Mouse (Mus musculus) frontal cortex, postnatal 10 days (tissue): Measurements from ENCODE around the gene Slc26a5.

Experiments
- DNase-seq, 2 experiments: peaks; one replicate each; pipeline ENCODE4 v3.0.0; 2022; ENCODE audit warnings: low spot score in 2 of 2, mixed read lengths in 1 of 2

Slc26a5 gene

DNA sequence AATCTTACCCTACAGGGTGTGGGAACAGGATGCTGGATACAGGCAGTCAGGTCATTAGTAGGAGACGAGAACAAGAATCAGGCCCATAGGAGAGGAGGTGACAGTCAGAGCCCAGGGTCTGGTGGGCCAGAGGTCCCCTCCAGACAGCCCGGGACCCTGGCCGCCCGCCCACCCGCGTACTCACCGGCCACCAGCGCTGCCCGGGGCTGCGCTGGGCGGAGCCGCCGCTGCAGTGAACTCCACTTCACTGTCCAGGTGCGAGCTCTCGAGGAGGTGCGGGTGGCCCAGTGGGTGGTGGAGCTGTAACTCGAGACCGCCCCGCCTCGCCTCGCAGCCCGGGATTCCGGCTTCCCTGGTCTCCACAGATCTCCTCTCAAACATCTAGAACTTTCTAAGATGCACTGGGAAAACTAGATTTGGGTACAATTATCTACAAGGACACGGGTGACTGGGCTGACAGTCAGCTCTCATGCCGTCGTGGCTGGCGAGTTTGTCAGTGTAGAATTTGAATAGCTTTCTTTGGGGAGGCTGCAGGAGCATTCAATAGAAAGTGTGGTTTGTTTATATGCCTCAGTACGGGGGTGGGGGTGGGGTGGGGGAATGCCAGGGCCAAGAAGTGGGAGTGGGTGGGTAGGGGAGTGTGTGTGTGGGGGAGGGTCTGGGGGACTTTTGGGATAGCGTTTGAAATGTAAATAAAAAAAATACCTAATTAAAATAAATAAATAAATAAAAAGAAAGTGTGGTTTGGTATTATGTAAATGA is at the start of gene Slc26a5:
TSS of gene Slc26a5 (minus strand) at position 259 of the 762 bp plus-strand sequence.
- DNase-seq: no peak

DNA sequence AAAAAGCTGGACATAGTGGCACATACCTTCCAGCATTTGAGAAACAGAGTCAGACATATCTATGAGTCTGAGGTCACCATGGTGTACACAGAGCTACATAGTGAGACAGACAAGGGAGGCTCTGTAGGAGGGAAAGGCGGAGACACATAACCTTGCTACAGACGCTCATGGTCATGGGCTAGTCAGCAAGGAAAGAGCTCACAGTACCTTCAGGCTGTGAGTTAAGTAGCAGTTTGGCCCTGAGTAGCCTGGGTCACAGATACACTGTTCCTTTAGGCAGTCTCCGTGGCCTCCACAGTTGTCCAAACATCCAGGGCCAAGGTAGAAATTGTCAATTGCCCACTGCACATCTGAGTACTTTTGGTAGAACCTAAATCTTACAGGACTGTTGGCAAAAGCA is 49.4 kb upstream of the Slc26a5 start:
- no peak for DNase-seq

DNA sequence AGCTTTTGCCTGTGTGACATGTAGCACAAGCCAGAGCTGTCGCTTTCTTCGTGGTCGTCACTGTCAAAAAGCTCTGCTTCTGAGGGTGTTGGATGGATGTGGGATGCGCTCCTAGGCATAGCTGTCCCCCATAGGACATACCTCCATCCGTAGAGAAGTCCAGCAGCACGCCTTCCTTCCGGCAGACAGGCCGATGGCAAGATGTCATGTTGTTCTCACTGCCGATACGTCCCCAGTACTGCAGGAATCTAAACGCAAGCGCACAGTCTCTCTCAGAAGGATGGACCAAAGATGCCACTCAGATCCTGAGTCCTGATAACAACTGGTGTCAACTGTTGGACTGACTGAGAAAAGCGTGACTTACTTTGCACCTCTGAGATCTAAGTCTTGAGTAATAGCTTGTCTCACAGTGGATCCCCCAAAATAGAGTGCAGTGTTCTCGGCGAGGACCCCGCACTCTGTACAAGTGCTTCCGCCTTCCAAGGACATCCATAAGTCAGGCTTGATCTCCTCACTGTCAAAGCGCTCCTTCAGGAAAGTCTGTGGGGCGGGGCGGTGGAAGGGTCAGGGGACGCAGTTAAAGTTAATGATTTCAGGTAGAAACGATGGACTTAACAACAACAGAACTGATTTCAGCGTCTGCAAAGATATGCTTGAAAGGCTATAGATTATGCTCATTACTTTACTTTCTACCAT is 47.6 kb upstream of the Slc26a5 start:
- DNase-seq: no peak

DNA sequence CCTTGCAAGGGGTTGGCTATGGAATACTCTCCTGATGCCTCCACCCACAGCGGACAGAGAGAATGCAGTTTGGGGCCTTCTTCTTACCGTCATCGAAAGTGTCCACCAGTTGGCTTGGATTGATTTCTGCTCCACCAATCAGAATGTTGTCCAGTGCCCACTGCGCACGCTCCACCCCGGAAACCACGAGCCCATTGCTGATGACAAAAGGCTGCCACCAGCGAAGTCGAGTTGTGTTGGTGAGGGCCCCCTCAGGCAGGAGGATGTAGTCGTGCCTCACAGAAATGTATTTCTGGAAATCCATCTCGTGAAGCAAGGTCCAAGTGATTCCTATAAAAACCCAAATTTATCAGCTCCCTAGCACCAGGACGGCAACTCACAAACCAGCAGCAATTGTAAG is 45.3 kb upstream of the Slc26a5 start:
- DNase-seq: no peak

DNA sequence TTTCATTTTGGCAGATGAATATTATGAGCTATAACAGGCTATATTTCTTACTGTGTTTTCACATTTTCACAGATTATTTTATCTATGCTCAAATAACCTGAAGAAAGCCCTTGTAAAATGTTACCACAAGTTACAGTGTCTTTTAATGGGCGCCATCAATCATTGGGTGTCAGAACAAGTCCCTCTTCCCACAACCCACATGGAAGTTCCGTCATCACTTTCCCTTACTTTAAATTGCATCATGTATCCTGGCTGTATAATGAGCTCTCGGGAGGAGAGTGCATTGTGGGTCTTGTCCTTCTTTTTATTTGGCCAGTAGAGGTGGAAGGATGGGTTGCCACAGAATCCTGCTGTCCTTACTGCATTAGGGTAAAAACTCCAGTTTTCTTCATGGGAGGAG is 44.3 kb upstream of the Slc26a5 start:
- no peak for DNase-seq

DNA sequence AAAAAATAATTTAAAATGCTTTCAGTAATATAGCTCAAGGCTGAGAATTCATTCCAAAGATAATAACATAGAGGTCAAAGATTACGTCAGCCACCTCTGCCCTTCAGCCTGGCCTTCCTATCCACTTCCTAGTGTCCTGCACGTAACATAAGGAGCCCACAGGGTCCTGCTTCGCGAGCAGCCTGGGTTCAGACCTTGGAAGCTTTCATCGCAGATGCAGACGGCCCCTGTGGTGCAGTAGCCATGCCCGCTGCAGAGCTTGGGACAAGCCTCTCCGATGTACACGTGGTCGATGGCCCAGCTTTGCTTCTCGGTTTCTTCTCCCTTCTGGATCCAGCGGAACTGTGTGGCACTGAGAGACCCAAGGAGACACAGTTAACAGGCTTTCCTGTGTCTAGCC is 36.0 kb upstream of the Slc26a5 start:
- DNase-seq: no peak

DNA sequence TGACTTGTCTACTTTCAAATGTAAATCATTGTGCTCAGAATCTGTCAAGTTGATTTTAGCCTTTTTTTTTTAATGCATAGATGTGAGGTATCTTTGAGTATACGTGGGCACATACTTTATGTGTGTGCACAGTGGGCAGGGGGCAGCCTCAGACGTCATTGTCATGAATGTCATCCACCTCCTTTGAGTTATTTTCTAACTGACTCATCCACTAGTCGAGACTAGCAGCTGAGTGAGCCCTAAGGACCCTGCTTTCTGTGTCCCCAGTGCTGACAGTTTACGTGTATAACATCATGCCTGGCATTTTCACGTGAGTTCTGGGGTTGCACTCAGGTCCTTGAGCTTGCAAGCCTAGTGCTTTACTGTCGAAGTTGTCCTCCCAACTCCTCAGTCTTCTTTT is 35.5 kb upstream of the Slc26a5 start:
- no peak for DNase-seq

DNA sequence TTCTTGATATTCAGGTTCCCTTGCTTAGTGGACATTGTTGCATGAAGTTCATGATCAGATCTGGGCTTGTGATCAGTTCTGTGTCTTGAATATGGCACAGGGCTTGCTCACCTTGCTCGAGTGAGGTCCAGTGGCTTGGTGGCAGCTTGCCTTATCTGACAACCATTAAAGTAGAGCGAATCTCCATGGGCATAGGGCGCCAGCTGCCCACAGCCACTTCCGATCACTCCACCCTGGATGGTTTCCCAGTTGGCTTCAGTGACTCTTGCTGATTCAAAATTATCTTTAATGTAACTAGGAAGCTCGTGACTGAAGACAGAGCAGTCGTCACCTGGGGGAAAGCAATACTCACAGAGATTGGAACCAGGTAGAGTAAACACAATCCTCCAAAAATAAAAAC is 33.5 kb upstream of the Slc26a5 start:
- no peak for DNase-seq

DNA sequence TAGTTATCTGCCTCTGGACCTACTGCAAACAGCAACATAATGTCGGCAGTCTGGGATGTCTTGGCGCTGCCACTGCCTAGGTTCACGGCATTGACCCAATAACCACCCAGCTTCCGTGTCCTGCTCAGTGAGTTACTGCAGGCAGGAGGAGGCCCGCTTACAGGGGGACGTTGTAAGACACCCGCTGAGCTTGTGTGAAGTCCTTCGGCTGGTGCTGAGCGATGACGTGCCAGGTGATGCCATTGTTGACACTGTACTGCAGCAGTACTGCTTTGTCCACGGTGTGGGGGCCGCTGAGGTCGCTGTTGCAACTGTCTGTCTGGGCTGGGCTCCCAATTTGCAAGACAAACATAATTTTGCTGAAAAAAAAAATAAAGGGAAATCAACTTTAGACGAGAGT is 31.2 kb upstream of the Slc26a5 start:
- DNase-seq: no peak

DNA sequence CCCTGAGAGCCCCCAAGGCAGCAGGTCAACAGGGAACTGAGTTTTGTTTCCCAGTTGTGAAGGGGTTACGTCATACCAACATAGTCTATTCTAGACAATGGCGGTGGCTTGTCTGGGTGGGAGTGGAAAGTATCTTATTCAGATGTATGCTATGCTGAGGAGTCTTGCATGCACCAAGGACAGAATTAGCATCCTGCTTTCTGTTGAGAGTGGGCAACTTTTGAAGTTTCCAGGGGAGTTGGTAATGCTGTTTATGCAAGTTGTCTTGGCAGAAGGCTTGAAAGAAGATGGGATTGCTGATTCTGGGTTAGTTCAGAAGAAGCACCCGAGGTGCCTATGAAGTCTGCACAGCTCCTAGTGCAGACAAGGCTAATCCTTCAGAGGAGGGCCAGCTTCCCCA is 28.8 kb upstream of the Slc26a5 start:
- no peak for DNase-seq

DNA sequence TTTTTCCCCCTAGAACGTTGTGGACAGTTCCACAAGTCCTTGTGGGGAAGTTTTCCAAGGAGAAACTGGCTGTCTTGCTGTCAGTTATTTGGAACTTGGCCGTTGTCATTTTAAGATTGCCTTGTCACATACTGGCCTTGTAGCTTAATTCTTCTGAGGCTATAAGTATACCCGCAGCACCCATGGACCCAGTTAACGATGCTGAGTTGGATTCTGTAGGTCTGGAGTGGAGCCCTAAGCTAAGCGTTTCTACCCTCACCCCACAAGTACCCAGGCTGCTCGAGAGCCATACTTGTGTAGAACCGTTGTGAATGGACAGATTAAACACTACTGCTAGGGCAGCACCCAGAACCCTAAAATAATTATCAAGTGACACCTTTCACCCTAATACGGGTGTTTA is 1.3 kb upstream of the Slc26a5 start:
- no peak for DNase-seq

DNA sequence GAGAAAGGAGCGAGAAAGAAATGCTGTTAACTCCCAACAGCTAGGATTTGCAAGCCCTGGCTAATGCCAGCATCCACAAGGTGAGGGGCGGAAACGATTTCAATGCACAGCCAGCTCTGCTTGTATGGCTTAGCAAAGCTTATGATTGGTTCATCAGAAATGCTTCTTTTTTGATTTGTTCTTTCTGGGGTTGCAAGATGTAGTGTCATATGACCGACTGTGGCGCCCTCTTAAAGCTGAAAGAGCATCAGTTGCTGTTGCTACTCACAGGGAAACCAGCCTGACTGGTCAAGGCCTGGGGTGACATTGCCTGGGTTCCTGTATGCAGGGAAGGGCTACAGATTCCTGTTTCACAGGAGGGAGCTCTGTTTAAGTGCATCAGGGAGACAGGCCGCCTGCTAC is 908 bp upstream of the Slc26a5 start:
- DNase-seq: peak; percentile 5 to 24

DNA sequence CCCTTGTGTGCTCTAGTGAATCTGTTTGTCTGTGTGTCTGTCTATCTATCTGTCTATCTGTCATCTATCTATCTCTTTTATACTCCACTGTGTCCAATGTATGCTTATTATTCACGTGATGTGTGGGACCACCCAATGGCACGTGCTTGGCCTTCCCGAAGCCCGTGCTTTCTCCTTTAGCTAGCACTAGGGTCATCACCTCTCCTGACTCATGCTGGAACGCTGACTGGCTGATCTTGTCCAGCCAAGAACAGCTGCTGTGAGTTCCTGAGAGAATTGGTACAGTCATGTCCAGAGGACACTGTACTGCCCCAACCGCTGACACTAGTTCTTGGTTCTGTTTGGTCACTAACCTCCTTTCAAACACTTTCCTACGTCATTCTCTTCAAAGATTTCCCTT is 6.8 kb downstream of the Slc26a5 start:
- DNase-seq: no peak

DNA sequence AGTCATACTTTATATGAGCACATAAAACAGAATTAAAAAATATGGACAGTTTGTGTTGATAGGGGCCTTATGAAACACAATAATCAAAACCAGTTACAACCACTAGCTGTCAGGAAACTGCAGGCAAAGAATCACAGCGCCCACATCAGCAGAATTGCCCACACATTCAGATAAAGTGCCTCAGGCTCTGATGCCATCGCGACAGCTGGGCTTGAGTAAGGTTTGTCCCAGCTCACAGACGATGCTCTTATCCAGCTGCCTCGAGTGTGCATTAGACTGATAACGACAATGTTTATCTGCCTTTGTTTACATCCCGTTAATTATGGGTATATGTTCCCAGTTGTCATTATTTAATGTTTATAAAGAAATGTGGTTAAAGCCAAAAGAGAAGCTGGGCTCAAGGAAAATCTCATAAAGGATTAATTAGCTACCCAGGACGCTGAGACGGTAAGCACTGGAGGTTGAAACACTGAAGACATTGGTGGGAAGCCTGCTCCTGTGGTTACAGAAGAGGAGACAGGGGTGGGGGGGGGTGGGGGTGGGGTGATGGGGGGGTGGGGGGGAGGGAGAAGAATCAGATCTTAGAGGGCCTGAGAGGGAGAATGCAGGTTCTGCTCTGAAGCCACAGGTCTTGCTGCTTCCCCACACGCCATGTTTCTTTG is 13.6 kb downstream of the Slc26a5 start:
- DNase-seq: no peak

DNA sequence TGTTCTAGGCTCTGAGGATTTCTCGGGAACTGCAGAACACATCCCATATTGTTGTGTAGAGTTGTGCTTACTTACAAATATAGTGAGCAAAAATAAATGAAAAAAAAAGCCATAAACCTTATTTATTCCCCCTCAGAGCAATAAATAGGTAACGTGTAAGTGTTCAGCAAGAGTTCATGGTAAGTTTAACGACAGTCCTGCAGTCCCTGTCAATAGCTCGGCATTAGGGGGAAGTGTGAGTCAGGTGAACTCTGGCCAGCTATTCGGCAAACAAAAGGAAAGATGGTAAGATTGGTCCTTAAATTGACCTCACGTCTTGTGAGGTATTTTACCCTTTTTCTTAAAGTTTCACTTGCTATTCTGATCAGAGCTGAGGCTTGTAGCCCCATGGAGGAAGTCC is 18.0 kb downstream of the Slc26a5 start:
- DNase-seq: no peak

DNA sequence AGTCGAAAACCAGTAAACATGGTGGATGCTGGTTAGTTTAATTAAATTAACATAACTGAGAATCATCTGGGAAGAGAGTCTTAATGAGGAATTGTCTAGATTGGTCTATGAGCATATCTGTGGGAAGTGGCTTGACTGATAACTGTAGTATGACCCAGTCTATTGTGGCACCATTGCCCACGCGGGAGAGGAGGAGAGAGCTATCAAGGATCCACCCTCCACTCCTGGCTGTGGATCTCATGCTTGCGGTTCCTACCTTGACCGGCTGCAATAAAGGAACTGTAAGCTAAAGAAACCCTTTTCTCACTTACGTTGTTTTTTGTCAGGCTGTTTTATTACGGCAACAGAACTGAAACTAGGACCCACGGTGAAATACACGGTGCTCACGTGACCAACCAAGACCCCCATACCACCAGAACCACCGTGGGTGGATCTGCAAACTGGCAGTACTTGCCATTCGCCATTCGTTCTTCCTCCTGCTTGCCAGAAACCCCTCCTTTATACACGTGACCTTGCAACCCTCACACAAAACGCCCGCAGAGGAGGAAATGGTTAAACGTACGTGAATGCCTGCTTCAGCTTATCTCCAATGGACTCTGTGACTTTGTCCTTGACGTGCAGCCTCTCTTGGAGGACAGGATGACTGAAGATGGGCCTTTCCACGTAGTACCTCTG is 18.7 kb downstream of the Slc26a5 start:
- no peak for DNase-seq

DNA sequence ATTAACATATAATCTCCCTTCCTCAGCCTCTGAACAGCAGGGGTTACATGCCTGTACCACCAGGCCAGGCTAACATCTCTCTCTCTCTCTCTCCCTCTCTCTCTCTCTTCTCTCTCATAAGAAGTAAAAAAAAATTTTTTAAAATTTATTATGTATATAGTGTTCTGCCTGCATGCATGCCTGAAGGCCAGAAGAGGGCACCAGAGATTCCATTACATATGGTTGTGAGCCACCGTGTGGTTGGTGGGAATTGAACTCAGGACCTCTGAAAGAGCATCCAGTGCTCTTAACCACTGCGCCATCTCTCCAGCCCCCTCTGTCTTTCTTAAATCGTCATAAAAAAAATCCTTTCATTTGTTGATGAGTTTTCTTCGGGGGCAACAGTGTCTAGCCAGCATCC is 20.7 kb downstream of the Slc26a5 start:
- DNase-seq: no peak

DNA sequence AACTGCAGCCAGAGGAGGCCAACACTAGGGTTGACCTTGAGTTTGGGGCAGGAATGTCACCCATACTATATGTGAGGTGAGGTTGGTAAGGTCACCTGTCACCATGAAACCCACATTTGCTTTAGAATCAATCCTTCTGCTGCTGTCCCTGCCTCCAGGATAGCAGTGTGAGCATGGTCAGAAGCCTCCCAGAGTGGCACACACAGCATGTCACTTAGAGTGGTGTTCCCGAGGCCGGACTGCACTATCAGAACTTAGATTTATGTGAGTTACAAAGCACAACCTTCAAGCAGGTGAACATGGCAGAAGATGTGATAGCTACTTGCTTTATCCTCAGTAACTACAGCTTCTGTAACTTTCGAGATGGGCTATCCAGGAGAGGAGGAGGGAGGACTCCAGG is 33.6 kb downstream of the Slc26a5 start:
- DNase-seq: no peak

DNA sequence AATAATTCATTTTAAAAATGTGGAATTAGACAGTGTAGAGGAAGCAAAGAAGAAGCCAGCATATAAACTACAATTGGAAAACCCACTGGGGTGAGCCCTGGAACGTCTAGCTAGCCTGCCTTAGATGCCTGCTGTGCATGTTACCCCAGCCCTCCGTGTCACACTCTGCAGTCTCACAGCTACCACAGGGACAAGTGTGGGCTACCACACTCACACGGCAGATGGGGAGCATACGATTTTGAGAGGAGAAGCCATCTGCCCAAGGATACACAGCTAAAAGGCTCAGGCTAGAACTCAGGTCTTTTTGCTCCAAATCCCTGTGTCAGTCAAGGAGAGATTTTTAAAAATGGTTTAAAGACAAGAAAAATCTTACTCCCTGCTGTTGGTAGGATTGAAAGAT is 36.5 kb downstream of the Slc26a5 start:
- DNase-seq: peak in 1 of 2 experiments; percentile 13

DNA sequence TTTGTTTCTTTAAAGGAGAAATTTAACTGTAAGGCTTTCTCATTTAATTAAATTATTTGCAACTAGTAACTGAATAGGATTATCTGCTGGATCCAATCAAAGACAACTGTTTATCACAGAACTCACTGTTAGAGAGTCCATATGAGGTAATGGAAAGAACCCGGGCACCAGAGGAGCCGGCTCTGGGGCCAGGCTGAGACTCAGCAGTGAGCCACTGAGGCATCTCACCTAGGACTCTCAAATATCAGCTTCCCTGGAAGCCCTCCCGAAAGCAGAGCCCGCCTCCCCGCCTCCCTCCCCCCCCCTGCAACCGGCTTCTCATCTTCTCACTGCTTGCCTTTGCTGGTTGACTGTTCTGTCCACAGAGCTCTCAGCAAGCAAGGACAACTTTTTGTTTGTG is 37.8 kb downstream of the Slc26a5 start:
- no peak for DNase-seq

DNA sequence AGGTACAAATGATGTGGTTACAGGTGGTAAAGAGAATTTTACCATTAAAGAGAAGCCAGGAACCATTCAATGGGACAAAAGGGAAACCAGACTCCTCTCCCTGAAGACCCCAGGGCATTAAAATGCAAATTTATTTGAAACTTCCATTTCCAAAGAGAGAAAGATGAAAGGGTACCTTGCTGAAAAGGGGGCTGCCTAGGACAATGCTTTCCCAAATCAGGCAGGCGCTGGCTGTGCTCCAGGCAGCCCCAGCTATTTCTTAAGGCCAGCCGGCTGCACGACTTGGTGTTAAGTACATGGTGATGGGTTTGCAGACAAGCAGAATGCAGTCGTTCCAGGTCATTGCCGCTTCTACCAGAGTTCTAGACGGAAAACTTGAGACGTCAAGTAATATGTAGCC is 39.0 kb downstream of the Slc26a5 start:
- DNase-seq: no peak

DNA sequence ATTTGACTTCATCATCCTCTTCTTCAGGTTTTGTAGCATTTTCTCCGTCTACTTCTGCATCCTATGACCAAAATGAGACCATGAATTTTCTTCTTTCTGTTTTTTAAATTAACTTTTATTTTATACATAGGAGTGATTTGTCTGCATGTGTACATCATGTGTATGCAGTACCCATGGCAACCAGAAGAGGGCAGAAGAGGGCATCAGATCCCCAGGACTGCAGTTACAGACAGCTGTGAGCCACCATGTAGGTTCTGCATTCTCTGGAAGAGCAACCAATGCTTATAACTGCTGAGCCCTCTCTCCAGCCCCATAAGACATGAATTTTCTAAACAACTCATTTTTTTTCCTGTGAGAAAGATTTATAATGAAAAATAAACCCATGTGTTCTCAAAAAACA is 51.4 kb downstream of the Slc26a5 start:
- DNase-seq: peak in 1 of 2 experiments; percentile 20
